Mouse (Mus musculus) cortical plate, adult 2 months (tissue): ENCODE measurements around the gene Hscb.

Source experiments
- CTCF ChIP-seq: fragments of 200-500 bp; IDR thresholded peaks from 2 replicates; pipeline ENCODE4 v1.5.1; 2011; ENCODE audit warnings: mild to moderate bottlenecking, control low read depth, low read length; ENCODE audit not compliant: insufficient read depth; ENCODE audit errors: extremely low read depth
- POLR2A ChIP-seq: fragments of 200-500 bp; IDR thresholded peaks from 2 replicates; pipeline ENCODE4 v1.6.1; 2011; ENCODE audit warnings: mild to moderate bottlenecking, low read length, control low read depth; ENCODE audit not compliant: insufficient read depth; ENCODE audit errors: extremely low read depth

GRCm38 (mm10) chr5:110786081-110786835 lies 53.3 kb downstream of the Hscb start:
- TF ChIP-seq CTCF (peak; percentile 41), POLR2A (peak; percentile 40; the same call in 1 of the 2 replicates)
